Mouse (Mus musculus) Muller cell, postnatal 12 days (primary cell): Measurements from ENCODE around the gene Tbck.

Experiments used
- DNase-seq: peaks from one replicate; pipeline ENCODE4 v3.0.0-alpha.2; 2015; ENCODE audit errors: inconsistent ontology term

Gene Tbck

DNA sequence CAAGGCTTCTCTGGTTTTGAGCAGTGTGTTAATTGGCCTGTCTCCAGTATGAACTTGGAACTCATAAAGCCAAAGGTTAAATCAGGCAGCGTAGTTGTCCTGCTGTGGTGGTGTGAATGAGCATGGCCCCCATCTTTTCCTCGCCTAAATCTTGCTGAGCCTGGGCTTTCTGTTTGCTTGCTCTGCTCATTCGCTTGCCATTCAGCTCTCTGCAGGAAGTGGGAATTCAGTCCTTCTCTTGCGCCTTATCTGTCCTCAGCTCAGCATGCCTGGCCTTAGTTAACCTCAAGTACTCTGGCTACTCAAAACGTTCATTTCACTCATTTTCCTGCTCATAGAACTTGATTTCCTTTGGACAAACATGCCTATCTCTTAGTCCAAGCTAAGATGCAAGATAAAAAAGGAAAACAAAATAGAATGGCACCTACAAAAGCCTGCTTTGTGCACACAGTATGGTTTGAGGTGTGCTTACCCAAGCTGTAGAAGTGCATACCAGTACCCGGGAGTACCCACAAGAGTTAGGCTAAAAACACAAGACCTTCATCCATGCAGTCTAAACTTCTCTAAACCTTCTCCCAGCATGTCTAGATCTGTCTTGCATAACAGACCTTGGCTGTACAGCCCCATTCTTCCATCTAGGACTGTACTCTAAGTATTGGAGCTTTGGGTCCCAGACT lies 151.3 kb downstream of the Tbck start:
- no peak for DNase-seq

DNA sequence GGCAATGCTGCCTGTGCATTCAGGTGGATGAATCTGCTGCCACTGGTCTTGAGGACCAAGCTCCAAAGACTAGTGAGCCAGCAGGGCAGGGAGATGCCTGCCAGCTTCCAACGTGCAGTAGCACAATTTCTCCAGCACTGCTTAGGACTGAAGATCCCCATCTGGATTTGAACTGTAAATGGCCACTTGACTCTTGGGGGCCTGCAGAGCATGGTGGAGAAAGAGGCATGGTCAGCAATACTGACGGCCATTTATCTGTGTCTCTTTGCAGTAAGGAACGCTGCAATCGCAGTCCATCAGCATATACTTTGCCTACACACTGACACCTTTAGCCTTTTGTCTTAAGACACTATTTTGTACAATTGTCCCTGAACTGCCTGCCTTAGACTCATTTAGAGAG lies 153.2 kb downstream of the Tbck start:
- DNase-seq = no peak

DNA sequence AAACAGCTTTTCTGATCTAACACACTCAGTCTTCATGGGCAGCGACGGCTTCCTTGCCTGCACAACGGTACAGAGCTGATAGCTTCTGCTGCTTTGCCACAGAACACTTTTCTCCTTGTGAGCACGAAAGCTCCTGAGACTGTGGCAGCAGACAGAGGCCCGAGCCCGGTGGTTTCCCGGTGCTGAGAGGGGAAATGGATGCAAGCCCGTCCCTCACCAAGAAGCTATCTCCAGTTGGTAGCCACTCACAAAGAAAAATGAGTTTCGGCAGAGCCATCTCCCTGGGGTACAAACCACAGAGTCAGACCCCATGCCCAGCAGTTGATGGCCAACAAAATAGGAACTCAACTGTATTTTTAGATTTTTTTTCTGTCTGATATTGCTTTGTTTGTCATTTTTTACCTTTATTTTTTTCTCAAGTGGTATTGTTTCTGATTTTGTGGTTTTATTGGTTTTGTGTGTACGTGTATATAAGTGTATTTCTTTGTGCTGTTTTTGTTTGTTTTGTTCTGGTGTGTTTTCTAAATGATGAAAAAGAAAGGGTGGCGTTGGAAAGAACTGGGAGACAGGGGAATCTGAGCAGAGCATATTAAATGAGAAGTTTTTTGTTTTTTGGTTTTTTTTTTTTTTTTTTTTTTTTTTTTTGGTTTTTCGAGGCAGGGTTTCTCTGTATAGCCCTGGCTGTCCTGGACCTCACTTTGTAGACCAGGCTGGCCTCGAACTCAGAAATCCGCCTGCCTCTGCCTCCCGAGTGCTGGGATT lies 154.9 kb downstream of the Tbck start:
- DNase-seq = no peak

DNA sequence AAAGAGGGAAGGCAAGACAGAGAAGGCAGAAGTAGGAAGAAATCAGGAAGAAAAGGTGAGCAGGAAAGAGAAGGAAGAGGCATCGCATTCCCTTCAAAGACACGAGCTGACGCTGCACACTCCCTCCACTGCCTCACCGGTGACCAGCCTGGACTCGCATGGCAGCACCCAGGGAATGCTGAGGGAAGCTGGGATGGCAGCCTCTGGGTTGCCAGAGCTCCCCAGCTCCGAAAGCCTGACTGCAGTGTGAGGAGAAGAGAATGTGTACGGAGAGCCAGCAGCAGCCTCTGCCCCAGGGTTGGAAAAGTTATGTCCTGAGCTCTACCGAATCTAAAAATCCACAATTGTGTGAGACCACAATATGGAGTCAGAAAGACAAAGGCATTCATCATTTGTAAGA lies 155.6 kb downstream of the Tbck start:
- no peak for DNase-seq

DNA sequence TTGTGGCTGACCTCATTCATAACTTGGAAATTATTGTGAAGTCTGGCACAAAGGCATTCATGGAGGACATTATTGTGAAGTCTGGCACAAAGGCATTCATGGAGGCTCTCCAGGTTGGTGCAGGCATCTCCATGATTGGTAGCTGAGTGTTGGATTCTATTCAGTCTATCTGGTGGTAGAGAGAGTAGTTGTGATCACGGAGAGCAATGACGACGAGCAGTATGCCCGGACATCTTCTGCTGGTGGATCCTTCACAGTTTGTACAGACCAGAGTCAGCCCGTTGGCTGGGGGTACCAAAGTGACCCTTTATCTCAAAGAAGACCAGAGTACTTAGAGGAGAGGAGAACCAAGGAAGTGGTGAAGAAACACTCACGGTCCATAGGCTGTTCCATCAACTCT lies 158.7 kb downstream of the Tbck start:
- peak; percentile 76 for DNase-seq

DNA sequence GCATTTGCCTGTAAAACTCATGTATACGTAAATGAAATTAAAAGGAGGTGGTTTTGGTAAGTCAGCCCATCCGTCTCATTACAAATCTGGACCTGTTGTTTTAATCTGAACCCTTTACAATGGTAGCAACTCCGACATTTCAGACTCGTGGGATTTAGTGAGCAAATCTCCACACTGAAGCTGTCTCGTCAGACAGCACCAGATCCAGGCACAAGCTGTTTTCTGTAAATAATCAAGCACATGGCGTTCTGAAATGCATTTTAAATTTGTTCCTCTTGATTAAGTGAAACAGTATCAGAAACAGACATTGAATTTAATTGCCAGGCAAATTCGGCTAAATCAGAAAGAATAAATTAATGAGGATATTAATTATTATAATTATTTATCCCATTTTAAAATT lies 165.7 kb downstream of the Tbck start:
- no peak for DNase-seq

DNA sequence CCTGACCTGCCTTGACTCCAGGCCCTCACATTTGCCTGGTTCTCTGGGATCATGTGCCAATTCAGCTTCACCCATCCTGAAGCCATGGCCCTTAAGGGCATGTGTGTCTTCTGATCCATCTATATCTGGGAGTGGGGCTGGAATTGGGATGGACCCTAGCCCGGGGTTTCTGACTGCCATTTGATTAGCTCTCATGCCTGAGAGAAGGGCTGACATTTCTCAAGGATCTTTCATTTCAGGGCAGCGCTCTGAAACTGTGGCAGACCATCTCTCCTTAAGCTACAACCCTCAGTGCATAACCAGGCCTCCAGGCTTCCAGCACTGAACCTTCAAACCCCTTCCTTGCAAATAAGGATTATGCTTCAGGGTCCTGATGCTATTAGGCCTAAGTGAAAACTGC lies 166.5 kb downstream of the Tbck start:
- no peak for DNase-seq

DNA sequence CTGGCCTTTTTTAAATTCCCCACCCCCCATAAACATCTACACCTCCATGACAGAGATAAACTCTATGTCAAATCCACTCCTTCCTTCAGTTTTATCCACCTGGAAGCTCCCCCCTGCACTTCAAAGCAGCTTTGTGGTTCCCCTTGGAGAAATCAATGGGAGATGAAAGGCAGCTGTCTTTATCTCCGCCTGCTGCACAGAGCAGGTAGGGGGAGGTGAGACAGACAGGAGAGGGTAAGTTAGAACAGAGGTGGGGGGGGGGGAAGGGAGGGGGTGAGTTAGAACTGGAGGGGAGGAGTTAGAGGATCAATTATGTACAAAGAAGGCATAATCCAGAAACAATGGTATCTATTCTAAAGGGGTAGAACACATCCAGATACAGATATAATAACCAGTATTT lies 167.5 kb downstream of the Tbck start:
- DNase-seq = no peak

DNA sequence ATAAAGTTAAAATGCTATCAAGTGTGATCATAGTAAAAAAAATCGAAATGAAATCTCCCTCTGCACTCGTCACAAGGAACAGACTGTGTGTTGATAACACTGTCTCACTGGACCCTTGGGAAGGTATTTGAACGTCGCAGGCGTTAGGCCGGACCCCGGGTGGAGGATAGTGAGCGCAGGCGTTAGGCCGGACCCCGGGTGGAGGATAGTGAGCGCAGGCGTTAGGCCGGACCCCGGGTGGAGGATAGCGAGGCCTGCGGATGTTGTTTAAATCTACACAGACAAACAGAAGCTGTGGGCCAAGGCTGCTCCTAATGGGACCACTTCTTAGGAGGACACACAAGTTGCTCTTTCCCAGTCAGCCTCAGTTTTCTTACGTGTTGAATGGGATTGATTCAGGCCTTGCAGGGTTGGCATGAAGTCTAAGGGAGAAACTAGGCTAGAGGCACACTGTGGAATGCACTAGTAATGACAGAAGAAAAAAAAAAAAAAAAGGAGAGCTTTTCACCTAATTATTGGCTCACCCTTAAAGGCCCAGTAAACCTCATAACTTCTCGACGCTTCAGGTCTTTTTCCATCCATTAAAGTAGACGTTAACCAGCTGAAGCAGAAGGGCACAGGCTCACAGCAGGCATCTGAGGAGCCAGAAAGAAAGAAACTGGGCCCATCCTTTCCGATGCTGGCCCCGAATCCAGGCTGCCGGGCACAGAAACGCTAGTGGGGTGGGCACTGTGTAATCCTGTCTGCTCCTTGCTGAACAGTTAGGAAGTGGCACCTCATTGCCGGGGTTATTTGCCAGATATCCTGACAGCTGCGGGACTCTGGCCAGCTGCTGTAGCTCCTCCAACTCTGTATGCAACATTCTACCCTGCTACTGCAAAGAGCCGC lies 168.1 kb downstream of the Tbck start:
- peak; percentile 51 for DNase-seq

DNA sequence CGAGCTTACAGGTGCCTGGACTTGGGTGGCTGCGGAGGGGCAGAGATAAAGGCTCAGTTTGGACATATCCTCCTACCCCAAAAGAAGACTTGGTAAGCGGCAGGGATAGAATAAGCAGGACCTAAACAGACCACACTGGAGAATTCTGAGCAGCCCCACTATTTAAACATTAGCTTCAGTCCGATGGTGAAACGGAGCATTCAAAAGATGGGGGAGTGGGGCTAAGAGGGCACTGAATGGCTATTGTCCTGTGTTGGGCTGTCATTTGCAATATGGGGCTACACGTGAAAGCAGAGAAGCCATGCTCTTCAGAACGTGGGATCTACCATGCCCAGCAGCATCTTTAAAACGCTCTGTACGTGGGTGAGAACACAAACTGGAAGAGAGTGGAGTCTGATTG lies 170.3 kb downstream of the Tbck start:
- no peak for DNase-seq

DNA sequence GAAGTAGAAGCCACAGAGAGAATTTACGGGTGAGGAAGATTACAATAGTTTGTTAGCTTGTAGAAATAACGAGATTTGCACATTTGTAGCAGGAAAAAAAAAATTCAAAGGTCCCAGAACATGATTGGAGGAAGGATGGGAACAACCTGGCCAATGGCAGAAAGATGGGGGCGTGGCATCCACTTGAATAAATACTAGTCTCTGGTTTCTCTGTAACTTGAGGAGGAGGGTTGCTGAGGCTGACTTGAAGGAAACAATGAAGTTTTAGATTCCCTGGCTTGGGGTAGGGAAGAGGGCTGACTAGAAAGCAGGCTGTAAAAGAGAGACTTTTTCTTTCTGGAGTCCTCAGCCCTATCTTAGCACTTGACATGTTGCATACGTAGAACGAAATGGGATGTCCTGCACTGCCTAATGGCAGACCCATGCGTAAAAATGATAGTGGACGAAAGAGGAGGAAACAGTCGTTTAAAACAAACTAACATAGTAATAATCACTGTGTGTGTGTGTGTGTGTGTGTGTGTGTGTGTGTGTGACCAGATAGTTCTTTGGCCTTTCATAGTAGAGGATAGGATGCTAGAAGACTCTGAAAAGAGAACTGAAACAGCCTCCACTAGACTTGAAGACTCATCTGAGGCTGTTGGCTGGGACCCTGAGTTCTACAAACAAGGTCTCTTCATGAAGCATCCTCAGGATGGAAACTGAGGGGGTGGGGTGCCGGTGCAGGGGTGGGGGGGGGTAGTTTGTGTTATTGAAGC lies 171.7 kb downstream of the Tbck start:
- DNase-seq = no peak

DNA sequence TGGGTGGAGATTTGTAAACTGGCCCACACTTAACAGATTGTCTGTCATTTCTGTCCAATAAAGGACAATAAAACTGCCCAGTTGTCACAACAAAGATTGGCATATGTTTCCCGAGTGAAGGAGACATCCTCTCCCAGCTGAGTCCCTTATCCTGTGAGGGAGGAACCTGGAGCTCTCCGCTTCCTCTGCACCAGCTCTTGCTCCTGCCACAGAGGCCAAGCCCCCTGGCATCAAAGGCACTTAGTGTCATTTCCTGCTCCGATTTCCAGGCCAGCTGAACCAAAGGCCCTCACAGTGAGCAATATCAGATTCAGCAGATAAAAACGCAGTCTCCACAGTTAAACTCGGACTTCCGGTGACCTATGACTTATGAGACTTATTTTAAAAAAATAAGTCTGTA lies 172.7 kb downstream of the Tbck start:
- DNase-seq = no peak

DNA sequence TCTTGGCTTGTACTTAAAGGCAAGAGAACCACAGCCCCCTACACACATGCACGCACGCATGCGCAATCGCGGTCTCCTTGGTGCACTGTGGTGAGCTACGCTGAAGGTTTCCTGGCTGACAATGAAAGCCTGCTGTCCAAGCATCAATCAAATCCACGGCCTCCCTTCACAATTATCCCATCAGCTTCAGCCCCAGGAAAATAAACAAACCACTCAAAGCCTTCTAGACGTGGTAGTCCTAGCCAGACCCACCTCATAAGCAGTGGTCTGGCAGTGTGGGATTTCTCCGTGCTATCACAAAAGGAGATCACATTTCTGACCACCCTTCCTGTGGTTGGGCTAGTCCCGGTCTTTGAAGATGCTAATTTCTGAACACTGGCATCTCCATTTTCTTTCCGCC lies 174.9 kb downstream of the Tbck start:
- DNase-seq = no peak

DNA sequence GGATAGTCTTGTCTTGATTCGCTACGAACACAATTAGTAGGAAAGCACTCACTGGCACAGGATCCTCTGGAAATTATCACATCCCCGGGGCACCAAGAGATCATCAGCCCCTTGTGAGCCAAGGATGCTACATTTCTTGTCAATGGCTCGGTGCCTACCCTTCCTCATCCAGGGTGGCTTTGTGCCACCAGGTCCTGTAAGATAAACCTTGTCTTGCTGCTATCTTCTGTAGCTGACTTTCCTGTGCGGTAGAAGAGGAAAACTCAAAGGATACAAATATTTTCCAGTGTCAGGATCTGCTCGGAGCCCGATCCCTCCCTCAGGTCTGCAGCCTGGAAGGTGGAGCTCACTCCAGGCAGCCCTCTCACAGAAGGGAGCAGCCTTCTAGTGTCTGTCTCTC lies 175.6 kb downstream of the Tbck start:
- DNase-seq = no peak

DNA sequence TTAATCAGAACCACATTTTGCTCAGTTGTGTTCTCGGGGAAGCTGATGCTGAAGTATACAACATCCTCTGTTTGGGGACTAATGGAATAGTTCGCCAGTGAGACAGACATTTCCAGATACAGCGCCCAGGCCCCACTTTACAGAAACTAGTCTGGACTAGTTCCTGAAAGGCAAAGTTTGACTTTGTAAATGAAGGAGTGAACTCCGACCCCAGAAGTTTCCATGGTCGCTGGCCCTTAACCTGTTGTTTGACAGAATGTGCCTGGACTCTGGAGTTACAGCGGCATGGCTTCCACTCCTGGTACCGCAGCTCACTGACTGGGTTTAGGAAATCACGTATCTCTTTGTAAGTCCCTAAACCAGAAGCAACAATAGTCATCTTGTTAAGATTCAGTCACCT lies 176.9 kb downstream of the Tbck start:
- DNase-seq = no peak

DNA sequence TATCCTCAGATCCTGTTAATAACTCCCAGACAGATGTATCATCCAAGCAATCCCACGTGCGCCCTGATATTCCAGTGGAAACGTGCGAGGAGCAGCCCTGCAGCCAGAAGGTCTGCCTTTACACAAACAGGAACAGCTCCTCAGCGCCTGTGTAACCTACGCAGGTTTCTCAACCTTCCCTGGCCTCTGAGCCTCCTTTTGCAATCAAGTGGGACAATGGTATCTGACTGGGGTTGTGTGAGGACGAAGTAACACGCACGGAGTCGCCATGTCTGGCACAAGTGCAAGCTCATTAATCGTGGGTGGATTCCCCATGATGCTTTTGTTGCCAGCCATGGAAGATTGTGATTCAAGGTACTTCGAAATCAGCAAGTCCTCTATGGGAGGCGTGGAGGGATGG lies 179.9 kb downstream of the Tbck start:
- no peak for DNase-seq

DNA sequence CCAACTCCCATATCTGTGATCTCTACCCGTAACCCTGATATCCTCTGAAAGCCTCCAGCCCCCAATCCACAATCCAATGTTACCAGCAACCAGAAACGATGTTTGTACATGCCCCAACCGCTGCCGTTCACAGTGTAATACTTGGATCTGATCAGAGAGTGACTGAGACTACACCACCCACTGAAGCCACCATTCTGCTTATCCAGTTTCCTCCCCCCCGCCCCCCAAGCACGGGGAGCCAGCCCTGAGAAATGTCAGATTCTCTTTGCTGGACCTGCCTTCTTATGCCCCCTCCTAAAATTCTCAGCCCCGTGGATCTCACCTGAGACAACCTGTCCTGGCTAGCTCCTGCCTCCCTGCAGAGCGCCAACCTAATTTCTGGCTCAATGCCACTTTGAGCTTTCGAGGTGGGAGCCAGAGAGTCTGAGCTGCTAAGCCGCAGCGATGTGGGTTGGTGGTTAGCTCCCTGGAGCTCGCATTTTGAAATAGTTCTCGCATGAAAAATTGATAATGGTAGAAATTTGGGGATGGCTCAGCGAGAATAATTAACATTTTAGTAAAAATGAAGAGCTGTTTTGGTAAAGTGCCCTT lies 180.5 kb downstream of the Tbck start:
- no peak for DNase-seq

DNA sequence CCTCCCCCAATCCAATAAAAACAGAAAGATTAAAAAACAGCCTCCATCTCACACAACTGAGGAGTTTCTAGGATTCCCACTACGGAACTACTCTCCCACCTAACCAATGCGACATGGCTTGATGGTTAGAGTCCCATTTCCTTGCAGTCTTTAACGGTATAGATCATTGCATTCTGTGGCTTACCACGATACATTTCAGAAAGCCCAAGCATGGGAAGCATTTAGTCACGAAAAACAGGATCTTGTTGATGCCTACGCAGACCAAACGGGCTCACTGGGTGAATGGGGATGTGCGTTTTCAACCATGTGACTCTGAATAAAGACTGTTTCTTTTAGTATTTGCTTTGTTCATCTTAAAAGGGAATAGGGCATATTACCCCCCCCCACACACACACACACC lies 181.0 kb downstream of the Tbck start:
- DNase-seq = peak; percentile 65

DNA sequence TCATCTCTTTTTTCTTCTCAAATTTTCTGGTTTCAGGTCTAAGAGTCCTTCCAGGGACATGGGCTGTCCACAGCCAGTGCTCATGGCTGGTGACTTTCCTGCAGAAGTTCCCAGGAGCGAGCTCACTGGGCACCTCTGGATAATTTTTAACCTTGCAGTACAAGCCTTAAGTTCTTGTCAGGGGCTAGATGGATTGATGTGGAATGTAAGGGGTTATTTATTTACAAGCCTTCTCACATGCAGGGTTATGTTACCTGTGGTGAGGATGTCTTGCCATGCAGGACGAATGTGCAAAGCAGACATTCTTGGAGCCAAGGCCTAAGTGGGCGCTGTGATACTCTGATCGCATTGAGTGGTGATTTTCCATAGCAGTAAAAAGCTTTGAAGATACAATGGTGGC lies 181.7 kb downstream of the Tbck start:
- no peak for DNase-seq

DNA sequence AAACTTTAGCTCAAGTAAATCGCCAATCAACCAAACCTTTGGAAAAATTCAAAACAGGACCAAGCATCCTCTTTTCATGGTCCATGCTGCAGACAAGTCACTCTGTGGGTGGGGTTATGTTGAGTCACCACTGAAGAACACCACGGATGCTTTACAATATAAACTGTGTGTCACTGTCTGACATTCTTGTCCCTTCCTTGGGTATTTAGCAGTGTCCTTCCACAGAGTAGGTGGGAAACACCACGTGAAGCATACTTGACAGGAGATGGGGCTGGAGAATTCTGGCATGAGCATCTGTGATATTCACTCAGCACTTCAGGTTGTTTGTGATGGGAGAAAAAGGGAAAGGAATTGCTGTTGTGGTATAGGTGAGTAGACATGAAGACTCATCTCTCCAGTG lies 183.0 kb downstream of the Tbck start:
- no peak for DNase-seq

DNA sequence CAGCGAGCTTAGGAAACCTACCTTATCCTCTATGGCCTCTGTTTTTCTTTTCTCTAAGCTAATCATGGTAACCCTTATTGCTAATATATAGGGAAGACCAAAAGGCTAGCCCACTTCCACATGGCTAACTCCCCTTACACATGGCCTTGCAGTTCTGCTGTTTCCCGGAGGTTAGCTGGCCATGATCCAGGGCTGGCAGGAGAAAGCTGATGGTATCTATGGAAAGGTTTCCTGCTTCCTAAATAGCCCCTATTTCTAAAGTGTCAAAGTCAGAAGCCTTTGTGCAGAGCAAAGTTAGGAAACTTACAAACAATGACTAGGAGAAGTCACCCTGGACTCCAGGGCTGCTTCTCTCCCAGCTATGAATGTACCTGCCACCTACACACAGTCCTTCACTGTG lies 184.9 kb downstream of the Tbck start:
- no peak for DNase-seq

DNA sequence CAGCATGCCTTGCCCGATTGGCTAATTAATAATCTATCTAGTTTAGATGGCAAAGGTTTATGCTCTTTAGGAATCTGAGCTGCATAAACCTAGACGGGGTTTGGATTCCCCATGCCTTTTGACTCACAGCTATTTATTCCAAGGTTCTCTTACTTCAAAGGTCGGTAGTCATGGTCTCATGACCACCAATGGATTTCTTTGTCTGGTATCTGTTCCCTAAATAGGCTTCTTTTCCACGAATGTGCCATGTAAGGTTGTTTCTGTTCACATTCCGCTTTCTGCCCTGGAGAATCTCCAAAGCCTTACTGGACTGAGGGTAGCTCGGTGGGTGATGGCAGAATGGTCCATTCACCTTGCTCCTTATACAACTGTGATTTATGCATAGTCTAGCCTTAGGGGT lies 186.1 kb downstream of the Tbck start:
- DNase-seq = no peak
